Mouse (Mus musculus): ENCODE results near the gene Hspb9. TPM values are rescaled to one million over a fixed set of nuclear protein-coding genes. Genes with fewer than 3 reads are reported as not detected.

Gene Hspb9
- 0.35 and 0.42 TPM in 2 replicates for polyA plus RNA-seq (2015; fragmentation: Nextera tagmentation; extraction: Ambion mirVana)

DNA sequence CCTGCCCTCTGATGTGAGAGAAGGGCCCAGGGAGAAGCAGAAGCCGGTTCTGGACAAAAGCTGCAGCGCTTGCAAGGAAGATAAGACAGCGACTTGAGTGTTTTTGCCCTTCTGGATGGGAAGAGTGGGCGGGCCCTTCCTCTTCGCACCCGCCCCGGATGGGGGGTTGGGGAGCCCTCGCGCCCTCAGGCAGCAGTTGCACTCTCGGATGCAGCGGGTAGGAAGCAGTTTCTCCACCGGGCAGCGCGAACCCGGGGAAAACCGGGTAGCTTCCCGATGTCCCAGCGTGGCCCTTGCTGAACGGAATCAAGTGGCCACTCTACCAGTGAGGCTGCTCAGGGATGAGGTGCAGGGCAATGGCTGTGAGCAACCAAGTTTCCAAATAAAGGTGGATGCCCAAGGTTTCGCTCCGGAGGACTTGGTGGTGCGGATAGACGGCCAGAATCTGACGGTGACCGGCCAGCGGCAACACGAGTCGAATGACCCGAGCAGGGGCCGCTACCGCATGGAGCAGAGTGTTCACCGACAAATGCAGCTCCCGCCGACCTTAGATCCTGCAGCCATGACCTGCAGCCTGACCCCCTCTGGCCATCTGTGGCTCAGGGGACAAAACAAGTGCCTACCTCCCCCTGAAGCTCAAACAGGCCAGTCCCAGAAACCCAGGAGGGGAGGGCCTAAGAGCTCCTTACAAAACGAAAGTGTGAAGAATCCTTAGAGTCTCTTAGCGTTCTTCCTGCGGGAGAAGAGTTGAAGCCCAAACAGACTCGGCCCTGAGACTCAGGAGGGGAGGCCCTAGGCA, at the start of gene Hspb9:
TSS of gene Hspb9 (plus strand) at position 116 of the 799 bp plus-strand sequence.

DNA sequence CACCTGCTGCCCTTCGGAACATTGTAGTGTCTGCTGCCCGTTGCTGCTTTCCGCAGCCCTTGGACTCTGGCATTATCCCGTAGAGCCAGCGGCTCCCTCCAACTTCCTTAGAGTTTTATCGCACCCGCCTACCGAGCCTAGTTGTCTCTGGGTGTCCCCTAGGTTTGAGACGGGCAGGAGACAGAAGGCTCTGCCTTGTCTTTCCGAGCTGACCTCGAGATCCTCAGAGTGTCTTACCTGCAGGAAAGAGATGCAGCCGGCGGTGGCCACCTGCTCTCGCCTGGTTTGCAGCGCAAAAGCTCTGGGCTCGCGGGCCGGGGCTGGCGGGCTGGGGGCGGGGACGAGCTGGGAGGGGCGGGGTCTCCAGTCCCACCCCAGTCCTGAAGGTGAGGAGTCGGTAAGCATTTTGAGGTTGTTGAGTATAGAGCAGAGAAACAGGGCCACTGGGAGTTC, 21.5 kb upstream of the Hspb9 start, which contains the start of gene Zfp385c:
TSS of gene Zfp385c (minus strand) at position 292 of the 453 bp plus-strand sequence.

DNA sequence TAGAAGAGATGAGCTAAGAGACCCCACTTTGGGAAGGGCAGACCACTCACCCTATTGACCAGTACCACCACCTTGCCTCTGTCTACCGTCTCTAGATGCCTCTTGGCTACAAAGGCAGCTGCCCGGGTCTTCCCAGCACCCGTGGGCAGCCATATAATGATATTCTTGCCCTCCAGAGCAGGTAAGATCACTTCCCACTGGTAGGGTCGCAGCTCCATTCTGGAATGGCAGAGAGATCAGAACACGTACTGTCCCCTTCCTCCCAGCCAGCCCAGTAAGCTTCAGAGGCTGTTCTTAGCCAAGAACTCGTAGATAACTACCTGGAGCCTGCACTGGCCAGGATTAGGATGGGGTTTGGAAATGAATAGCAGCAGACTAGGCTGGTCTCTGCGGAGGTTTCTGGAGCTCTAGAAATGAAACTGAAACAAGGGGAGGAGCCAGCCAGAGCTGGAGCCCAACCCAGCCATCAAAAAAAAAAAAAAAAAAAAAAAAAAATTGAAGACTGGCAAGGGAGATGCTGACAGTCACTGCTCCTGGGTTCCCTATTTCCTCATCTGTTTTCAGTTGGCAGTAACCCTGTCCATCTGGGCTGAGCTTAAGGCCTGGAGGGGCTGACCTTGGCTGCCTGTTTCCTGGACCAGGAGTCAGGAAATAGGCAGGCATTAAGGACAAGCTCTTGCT, 9.7 kb upstream of the Hspb9 start, which contains the start of gene Dhx58:
TSS of gene Dhx58 (minus strand) at position 421 of the 681 bp plus-strand sequence.

DNA sequence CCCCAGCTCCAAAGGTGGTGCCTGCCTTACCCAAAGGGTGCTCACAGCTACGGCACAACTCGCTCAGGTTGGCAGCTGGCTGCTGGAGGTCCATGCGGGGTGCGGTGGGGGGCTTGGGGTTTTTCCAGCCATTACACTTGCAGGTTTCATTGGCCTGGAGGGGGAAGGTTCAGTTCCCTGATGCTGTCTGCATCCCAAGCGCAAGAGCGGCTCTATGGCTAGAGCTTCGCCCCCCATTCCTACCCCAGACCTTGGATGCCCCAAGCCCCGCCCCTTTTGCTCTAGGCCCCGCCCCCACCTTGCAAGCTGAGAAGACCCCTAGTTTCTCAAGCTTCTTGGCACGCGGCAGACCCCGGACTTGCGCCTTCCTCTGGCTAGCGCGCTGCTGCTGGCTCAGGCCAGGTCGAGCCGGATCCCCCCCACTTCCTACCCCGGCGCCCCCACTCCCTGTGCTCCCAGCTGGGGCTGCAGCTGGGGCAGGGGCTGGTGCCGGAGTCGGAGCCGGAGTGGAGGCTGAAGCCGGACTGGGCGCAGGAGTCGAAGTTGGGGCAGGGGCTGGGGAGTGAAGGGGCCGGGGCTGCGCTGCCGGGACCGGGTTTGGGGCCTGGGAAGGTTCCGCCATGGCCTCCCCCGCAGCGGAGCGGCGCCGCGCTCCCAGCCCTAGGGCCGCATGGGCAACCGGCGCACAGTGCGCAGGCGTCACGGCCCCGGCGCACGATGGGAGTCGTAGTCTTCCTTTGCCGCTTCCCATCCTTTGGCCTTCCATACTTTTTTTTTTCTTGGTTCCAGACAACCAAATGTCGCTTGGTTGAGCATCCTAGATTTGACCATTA, 1.7 kb upstream of the Hspb9 start, which contains the start of gene Kat2a:
TSS of gene Kat2a (minus strand) at position 683 of the 833 bp plus-strand sequence.

DNA sequence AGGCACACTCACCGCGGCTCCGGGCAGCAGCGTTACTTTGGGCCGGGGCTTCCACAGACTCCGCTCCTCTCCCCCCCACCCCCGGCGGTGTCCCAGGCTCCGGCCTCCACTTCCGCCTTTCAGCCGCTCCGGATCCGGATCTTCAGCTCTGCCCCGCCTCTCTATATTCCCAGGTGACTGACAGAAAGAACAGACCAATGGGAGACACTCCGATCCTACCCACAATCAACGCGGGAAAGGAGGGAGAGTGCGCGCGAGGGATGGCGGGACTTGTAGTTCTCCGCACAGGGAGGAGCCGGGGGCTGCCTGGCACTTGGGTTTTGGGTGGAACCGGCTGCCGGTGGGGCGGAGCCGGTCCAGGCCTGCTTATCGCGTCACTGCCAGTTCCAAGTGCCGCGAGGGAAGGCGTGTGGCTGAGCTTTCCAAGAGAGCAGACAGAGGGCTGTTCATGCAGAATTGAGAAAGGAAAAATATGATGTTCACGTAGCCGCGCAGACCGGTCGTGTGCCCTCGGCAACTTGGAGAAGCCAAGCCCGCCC, 24.5 kb downstream of the Hspb9 start, which contains the start of gene Rab5c:
TSS of gene Rab5c (minus strand) at position 150 of the 539 bp plus-strand sequence.

DNA sequence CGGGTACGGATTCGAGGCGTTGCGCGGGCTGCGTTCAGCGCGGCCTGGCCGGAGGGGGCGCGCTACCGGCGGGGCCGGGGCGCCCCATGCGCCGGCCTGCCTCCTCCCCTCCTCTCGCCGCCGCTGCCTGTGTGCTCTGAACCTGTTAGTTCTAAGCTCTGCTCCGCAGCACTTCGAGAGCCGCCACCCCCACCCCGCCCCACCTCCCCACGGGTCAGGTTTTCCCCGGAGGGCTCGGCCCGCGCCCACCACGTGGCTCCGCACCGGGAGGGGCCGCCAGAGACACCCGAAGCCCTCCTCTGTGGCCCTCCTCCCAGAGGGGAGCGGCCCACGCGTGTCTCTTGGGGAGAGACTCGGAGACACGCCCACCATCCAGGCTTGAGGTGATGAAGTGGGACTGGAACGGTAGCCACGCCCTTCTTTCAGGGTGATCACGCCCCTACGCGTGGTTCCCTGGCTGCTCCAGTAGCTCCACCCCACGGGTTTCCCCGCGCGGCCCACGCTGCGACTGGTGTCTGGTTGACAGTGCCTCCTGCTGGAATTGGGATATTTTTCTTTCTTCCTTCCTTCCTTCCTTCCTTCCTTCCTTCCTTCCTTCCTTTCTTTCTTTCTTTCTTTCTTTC, 46.1 kb downstream of the Hspb9 start, which contains the start of gene Kcnh4:
TSS of gene Kcnh4 (minus strand) at position 332 of the 623 bp plus-strand sequence.

DNA sequence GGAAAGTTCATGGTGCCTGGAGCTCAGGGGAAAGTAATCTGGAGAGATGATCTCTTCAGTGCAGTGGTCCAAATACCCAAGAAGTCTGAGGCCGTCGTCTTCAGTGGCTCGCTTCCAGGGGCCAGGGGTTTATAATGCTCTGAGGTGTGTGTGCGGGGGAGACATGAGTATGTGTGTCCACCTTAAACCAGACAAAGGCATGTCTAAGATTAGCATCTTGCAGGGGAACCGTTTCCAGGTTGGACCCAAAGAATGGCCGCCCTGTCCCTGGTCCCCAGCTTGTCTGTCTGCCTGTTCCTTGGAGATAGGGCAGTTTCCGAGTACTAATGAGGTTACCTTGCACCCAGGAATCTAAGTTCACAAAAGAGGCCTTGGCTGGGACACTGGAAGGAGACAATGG, 49.2 kb downstream of the Hspb9 start, which contains the start of gene Hcrt:
TSS of gene Hcrt (minus strand) at position 101 of the 400 bp plus-strand sequence.

Other genes starting within 250 kb of the Hspb9 start
- gene Klhl11, start 241.1 kb upstream of the Hspb9 start, polyA plus RNA-seq (2015; fragmentation: Nextera tagmentation; extraction: Ambion mirVana), result 1.9 and 2.7 TPM in 2 replicates
- gene Acly, start 185.8 kb upstream of the Hspb9 start, polyA plus RNA-seq (2015; fragmentation: Nextera tagmentation; extraction: Ambion mirVana), result 36.3 and 40.0 TPM in 2 replicates
- gene Ttc25, start 168.2 kb upstream of the Hspb9 start, polyA plus RNA-seq (2015; fragmentation: Nextera tagmentation; extraction: Ambion mirVana), result 0.22 TPM in 2 replicates
- 33.2 and 40.8 TPM in 2 replicates for gene Cnp, start 138.9 kb upstream of the Hspb9 start, polyA plus RNA-seq (2015; fragmentation: Nextera tagmentation; extraction: Ambion mirVana)
- 22.4 and 25.7 TPM in 2 replicates for gene Nkiras2, start 94.6 kb upstream of the Hspb9 start, polyA plus RNA-seq (2015; fragmentation: Nextera tagmentation; extraction: Ambion mirVana)
- 88.8 and 94.0 TPM in 2 replicates for gene Dnajc7, start 93.7 kb upstream of the Hspb9 start, polyA plus RNA-seq (2015; fragmentation: Nextera tagmentation; extraction: Ambion mirVana)
- 0.15 and 0.22 TPM in 2 replicates for gene Zfp385c, start 21.4 kb upstream of the Hspb9 start, polyA plus RNA-seq (2015; fragmentation: Nextera tagmentation; extraction: Ambion mirVana)
- gene Dhx58, start 9.6 kb upstream of the Hspb9 start, polyA plus RNA-seq (2015; fragmentation: Nextera tagmentation; extraction: Ambion mirVana), result 6.6 and 10.1 TPM in 2 replicates
- gene Kat2a, start 1.4 kb upstream of the Hspb9 start, polyA plus RNA-seq (2015; fragmentation: Nextera tagmentation; extraction: Ambion mirVana), result 18.7 and 20.4 TPM in 2 replicates
- 22.0 and 24.2 TPM in 2 replicates for gene Rab5c, start 24.4 kb downstream of the Hspb9 start, polyA plus RNA-seq (2015; fragmentation: Nextera tagmentation; extraction: Ambion mirVana)
- gene Kcnh4, start 46.1 kb downstream of the Hspb9 start, polyA plus RNA-seq (2015; fragmentation: Nextera tagmentation; extraction: Ambion mirVana), result 0.05 TPM in 2 replicates
- not detected in 2 replicates for gene Hcrt, start 49.1 kb downstream of the Hspb9 start, polyA plus RNA-seq (2015; fragmentation: Nextera tagmentation; extraction: Ambion mirVana)
- gene Ghdc, start 57.1 kb downstream of the Hspb9 start, polyA plus RNA-seq (2015; fragmentation: Nextera tagmentation; extraction: Ambion mirVana), result 2.0 and 3.3 TPM in 2 replicates
- gene Stat5b, start 136.9 kb downstream of the Hspb9 start, polyA plus RNA-seq (2015; fragmentation: Nextera tagmentation; extraction: Ambion mirVana), result 24.3 and 28.0 TPM in 2 replicates
- gene Stat5a, start 145.5 kb downstream of the Hspb9 start, polyA plus RNA-seq (2015; fragmentation: Nextera tagmentation; extraction: Ambion mirVana), result 17.4 and 18.3 TPM in 2 replicates
- gene Stat3, start 225.7 kb downstream of the Hspb9 start, polyA plus RNA-seq (2015; fragmentation: Nextera tagmentation; extraction: Ambion mirVana), result 34.4 and 39.7 TPM in 2 replicates

All from spleen, postnatal 0 days (tissue).